Mouse (Mus musculus): ENCODE data around the gene Apoh.

DNA sequence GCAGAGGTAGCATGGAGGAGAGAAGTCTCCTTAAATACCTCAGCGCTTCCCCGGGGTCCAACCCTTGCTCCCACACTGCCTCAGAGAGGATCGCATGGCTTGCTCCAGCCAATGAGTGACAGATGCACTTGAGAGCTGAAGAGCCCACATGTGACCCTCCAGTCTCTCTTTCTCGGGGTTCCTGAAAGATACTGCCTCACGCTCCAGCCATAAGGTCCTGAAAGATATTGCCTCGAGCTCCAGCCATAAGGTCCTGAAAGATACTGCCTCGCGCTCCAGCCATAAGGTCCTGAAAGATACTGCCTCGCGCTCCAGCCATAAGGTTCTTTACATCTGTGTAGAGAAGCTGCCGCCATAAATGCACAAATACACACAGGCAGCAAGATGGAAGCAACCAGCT lies 24.0 kb upstream of the Apoh start:
- no peak for TF ChIP-seq TAL1 (IDR thresholded peaks at IDR 0.05; ENCODE audit: low read length)
- no peak for TF ChIP-seq GATA1 (IDR thresholded peaks at IDR 0.05; ENCODE audit: low read length)

Data from erythroblast, embryonic 14.5 days (primary cell).